Mouse (Mus musculus): ENCODE data around the gene Gm49358. TPM values are rescaled to one million over a fixed set of nuclear protein-coding genes. Genes with fewer than 3 reads are reported as not detected.

Gene Gm49358
- polyA plus RNA-seq, 1 experiment, result not detected

- H3K4me3 ChIP-seq (ENCODE audit: insufficient read depth, low read length), result no peak overlapping the region
- TF ChIP-seq CTCF (IDR thresholded peaks at IDR 0.05; ENCODE audit: extremely low read depth, insufficient read depth, low read length), result no peak
- TF ChIP-seq POLR2A (IDR thresholded peaks at IDR 0.05; ENCODE audit: extremely low read depth, insufficient read depth, low read length), result no peak
- no peak overlapping the region for H3K27ac ChIP-seq (ENCODE audit: insufficient read depth, low read length)
- H3K4me1 ChIP-seq (ENCODE audit: control insufficient read depth, insufficient read depth, low read length), result no peaks in the 10 kb centered on the region
Measured at GRCm38 (mm10) chr10:86758211-86758610, 5.6 kb upstream of the Gm49358 start.

- H3K4me1 ChIP-seq (ENCODE audit: control insufficient read depth, insufficient read depth, low read length), result peaks cover 2% of the 10 kb centered on the region; the same call in 1 of the 2 replicates
- H3K4me3 ChIP-seq (ENCODE audit: insufficient read depth, low read length), result no peak overlapping the region
- TF ChIP-seq CTCF (IDR thresholded peaks at IDR 0.05; ENCODE audit: extremely low read depth, insufficient read depth, low read length) (no peak), POLR2A (IDR thresholded peaks at IDR 0.05; ENCODE audit: extremely low read depth, insufficient read depth, low read length) (no peak)
- no peak overlapping the region for H3K27ac ChIP-seq (ENCODE audit: insufficient read depth, low read length)
Measured at GRCm38 (mm10) chr10:86761236-86761635, 2.5 kb upstream of the Gm49358 start.

- H3K4me1 ChIP-seq (ENCODE audit: control insufficient read depth, insufficient read depth, low read length), result peaks cover 2% of the 10 kb centered on the region; the same call in 1 of the 2 replicates
- no peak for TF ChIP-seq CTCF (IDR thresholded peaks at IDR 0.05; ENCODE audit: extremely low read depth, insufficient read depth, low read length)
- TF ChIP-seq POLR2A (IDR thresholded peaks at IDR 0.05; ENCODE audit: extremely low read depth, insufficient read depth, low read length), result no peak
- no peak overlapping the region for H3K4me3 ChIP-seq (ENCODE audit: insufficient read depth, low read length)
- no peak overlapping the region for H3K27ac ChIP-seq (ENCODE audit: insufficient read depth, low read length)
Measured at GRCm38 (mm10) chr10:86761722-86762383, 1.9 kb upstream of the Gm49358 start.

GRCm38 (mm10) chr10:86762384-86762730 lies 1.4 kb upstream of the Gm49358 start:
- TF ChIP-seq POLR2A (IDR thresholded peaks at IDR 0.05; ENCODE audit: extremely low read depth, insufficient read depth, low read length), result no peak
- no peak for TF ChIP-seq CTCF (IDR thresholded peaks at IDR 0.05; ENCODE audit: extremely low read depth, insufficient read depth, low read length)
- Histone ChIP-seq H3K27ac (ENCODE audit: insufficient read depth, low read length) (no peak overlapping the region), H3K4me3 (ENCODE audit: insufficient read depth, low read length) (no peak overlapping the region)

GRCm38 (mm10) chr10:86765344-86765966 lies 1.7 kb downstream of the Gm49358 start:
- TF ChIP-seq CTCF (IDR thresholded peaks at IDR 0.05; ENCODE audit: extremely low read depth, insufficient read depth, low read length) (no peak), POLR2A (IDR thresholded peaks at IDR 0.05; ENCODE audit: extremely low read depth, insufficient read depth, low read length) (no peak)

More at GRCm38 (mm10) chr10:86762384-86762730, 1.4 kb upstream of the Gm49358 start:
- H3K4me1 ChIP-seq (ENCODE audit: control insufficient read depth, insufficient read depth, low read length), result peaks cover 2% of the 10 kb centered on the region; the same call in 1 of the 2 replicates

GRCm38 (mm10) chr10:86769216-86769615 lies 5.4 kb downstream of the Gm49358 start:
- TF ChIP-seq POLR2A (IDR thresholded peaks at IDR 0.05; ENCODE audit: extremely low read depth, insufficient read depth, low read length) (no peak), CTCF (IDR thresholded peaks at IDR 0.05; ENCODE audit: extremely low read depth, insufficient read depth, low read length) (no peak)
- Histone ChIP-seq H3K4me3 (ENCODE audit: insufficient read depth, low read length) (no peak overlapping the region), H3K4me1 (ENCODE audit: control insufficient read depth, insufficient read depth, low read length) (peaks cover 2% of the 10 kb centered on the region; the same call in 1 of the 2 replicates), H3K27ac (ENCODE audit: insufficient read depth, low read length) (no peak overlapping the region)

More at GRCm38 (mm10) chr10:86765344-86765966, 1.7 kb downstream of the Gm49358 start:
- Histone ChIP-seq H3K4me1 (ENCODE audit: control insufficient read depth, insufficient read depth, low read length) (peaks cover 2% of the 10 kb centered on the region; the same call in 1 of the 2 replicates), H3K27ac (ENCODE audit: insufficient read depth, low read length) (no peak overlapping the region), H3K4me3 (ENCODE audit: insufficient read depth, low read length) (no peak overlapping the region)

GRCm38 (mm10) chr10:86769797-86770196 lies 6.0 kb downstream of the Gm49358 start:
- TF ChIP-seq POLR2A (IDR thresholded peaks at IDR 0.05; ENCODE audit: extremely low read depth, insufficient read depth, low read length), result no peak
- no peak for TF ChIP-seq CTCF (IDR thresholded peaks at IDR 0.05; ENCODE audit: extremely low read depth, insufficient read depth, low read length)
- no peak overlapping the region for H3K4me3 ChIP-seq (ENCODE audit: insufficient read depth, low read length)
- peaks cover 2% of the 10 kb centered on the region; the same call in 1 of the 2 replicates for H3K4me1 ChIP-seq (ENCODE audit: control insufficient read depth, insufficient read depth, low read length)
- H3K27ac ChIP-seq (ENCODE audit: insufficient read depth, low read length), result no peak overlapping the region

GRCm38 (mm10) chr10:86771701-86772100 lies 7.9 kb downstream of the Gm49358 start:
- no peak overlapping the region for H3K27ac ChIP-seq (ENCODE audit: insufficient read depth, low read length)
- H3K4me3 ChIP-seq (ENCODE audit: insufficient read depth, low read length), result no peak overlapping the region
- no peak for TF ChIP-seq CTCF (IDR thresholded peaks at IDR 0.05; ENCODE audit: extremely low read depth, insufficient read depth, low read length)
- TF ChIP-seq POLR2A (IDR thresholded peaks at IDR 0.05; ENCODE audit: extremely low read depth, insufficient read depth, low read length), result no peak
- H3K4me1 ChIP-seq (ENCODE audit: control insufficient read depth, insufficient read depth, low read length), result no peaks in the 10 kb centered on the region

GRCm38 (mm10) chr10:86772231-86772631 lies 8.5 kb downstream of the Gm49358 start:
- H3K27ac ChIP-seq (ENCODE audit: insufficient read depth, low read length), result no peak overlapping the region
- no peak for TF ChIP-seq CTCF (IDR thresholded peaks at IDR 0.05; ENCODE audit: extremely low read depth, insufficient read depth, low read length)
- no peak for TF ChIP-seq POLR2A (IDR thresholded peaks at IDR 0.05; ENCODE audit: extremely low read depth, insufficient read depth, low read length)
- H3K4me3 ChIP-seq (ENCODE audit: insufficient read depth, low read length), result no peak overlapping the region
- H3K4me1 ChIP-seq (ENCODE audit: control insufficient read depth, insufficient read depth, low read length), result no peaks in the 10 kb centered on the region

GRCm38 (mm10) chr10:86773360-86773759 lies 9.6 kb downstream of the Gm49358 start:
- H3K4me1 ChIP-seq (ENCODE audit: control insufficient read depth, insufficient read depth, low read length), result peaks cover 1% of the 10 kb centered on the region; the same call in 1 of the 2 replicates
- TF ChIP-seq CTCF (IDR thresholded peaks at IDR 0.05; ENCODE audit: extremely low read depth, insufficient read depth, low read length), result no peak
- no peak for TF ChIP-seq POLR2A (IDR thresholded peaks at IDR 0.05; ENCODE audit: extremely low read depth, insufficient read depth, low read length)
- H3K4me3 ChIP-seq (ENCODE audit: insufficient read depth, low read length), result no peak overlapping the region
- H3K27ac ChIP-seq (ENCODE audit: insufficient read depth, low read length), result no peak overlapping the region

All from cortical plate, adult 2 months (tissue).